Mouse (Mus musculus) liver, embryonic 13.5 days (tissue): ENCODE results near the gene Anks3. TPM values are rescaled to one million over a fixed set of nuclear protein-coding genes. Genes with fewer than 3 reads are reported as not detected.

Experiments
- ATAC-seq: fragments of 200-750 bp; cut with Nextera tagmentation; 2 replicates; pipeline ENCODE4 v1.8.0; 2017; ENCODE audit warnings: low read depth, mild to moderate bottlenecking, moderate number of reproducible peaks, moderate library complexity
- DNase-seq: peaks from one replicate; pipeline ENCODE4 v3.0.0; 2022
- H3K27ac ChIP-seq: fragments of 300-500 bp; sonication (generic); 2 replicates; pipeline ENCODE4 v1.5.1; 2015; ENCODE audit warnings: moderate library complexity, mild to moderate bottlenecking, inconsistent platforms
- H3K27me3 ChIP-seq: fragments of 300-500 bp; sonication (generic); 2 replicates; pipeline ENCODE4 v1.6.1; 2015; ENCODE audit warnings: mild to moderate bottlenecking, inconsistent platforms
- H3K36me3 ChIP-seq: fragments of 300-500 bp; sonication (generic); 2 replicates; pipeline ENCODE4 v1.6.1; 2015; ENCODE audit warnings: mild to moderate bottlenecking, inconsistent platforms
- H3K4me1 ChIP-seq: fragments of 300-500 bp; sonication (generic); replicated peaks from 2 replicates; pipeline ENCODE4 v1.6.1; 2015; ENCODE audit warnings: inconsistent platforms
- H3K4me2 ChIP-seq: fragments of 300-500 bp; sonication (generic); 2 replicates; pipeline ENCODE4 v1.6.1; 2015; ENCODE audit warnings: inconsistent platforms, mild to moderate bottlenecking, moderate library complexity
- H3K4me3 ChIP-seq: fragments of 300-500 bp; sonication (generic); replicated peaks from 2 replicates; pipeline ENCODE4 v1.5.1; 2015; ENCODE audit warnings: mild to moderate bottlenecking, inconsistent platforms
- H3K9ac ChIP-seq: fragments of 300-500 bp; sonication (generic); 2 replicates; pipeline ENCODE4 v1.6.1; 2015; ENCODE audit warnings: mild to moderate bottlenecking, inconsistent platforms
- H3K9me3 ChIP-seq: fragments of 300-500 bp; sonication (generic); replicated peaks from 2 replicates; pipeline ENCODE4 v1.6.1; 2016; ENCODE audit warnings: inconsistent platforms
- WGBS: fragments of 180-500 bp; shearing (Covaris S2); methylation state at CpG from one replicate; pipeline ENCODE4 v1.1.7; 2015; ENCODE audit not compliant: insufficient replicate concordance; 5-methylcytosine and 5-hydroxymethylcytosine counted together
- polyA plus RNA-seq: library from polyadenylated mRNA; unstranded; fragments of >200 nt; fragmentation: Nextera tagmentation; extraction: Ambion mirVana; gene quantifications from 2 replicates; pipeline ENCODE4 v1.2.1, GENCODE M21; 2015

Gene Anks3
- polyA plus RNA-seq, 1 experiment from 2014 or later: 12.1 TPM

DNA sequence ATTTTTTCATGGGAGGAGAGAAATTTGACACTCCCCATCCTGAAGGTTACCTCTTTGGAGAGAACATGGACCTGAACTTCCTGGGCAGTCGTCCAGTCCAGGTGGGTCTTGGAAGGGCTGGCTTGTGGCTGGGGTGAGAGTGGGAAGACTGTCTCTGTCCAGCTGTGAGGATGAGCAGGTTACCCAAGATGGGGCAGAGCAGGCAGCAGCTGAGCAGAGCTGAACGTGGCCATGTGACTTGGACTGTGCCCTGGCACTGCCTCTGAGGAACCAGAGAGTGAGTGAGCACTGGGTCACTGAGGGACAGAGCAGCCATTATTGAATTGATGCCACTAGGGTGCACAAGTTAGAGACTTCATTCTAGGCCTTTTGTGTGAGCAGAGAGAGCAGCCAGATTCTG lies 56.6 kb downstream of the Anks3 start:
- peaks cover 55% of the 10 kb centered on the region for H3K4me1 ChIP-seq
- no peak overlapping the region for H3K4me2 ChIP-seq
- H3K9me3 ChIP-seq: no peaks in the 10 kb centered on the region
- 51% methylated on average over 2 of the region's 2 CpGs for WGBS
- ATAC-seq (no peak), DNase-seq (no peak)
- peaks cover 28% of the 10 kb centered on the region for H3K36me3 ChIP-seq
- no peak overlapping the region for H3K4me3 ChIP-seq
- H3K27ac ChIP-seq: no peak overlapping the region
- no peak overlapping the region for H3K9ac ChIP-seq
- H3K27me3 ChIP-seq: no peaks in the 10 kb centered on the region

- Histone ChIP-seq H3K27me3 (no peaks in the 10 kb centered on the region), H3K4me2 (no peak overlapping the region), H3K9me3 (no peaks in the 10 kb centered on the region), H3K36me3 (peaks cover 21% of the 10 kb centered on the region), H3K4me1 (peaks cover 56% of the 10 kb centered on the region), H3K27ac (no peak overlapping the region), H3K9ac (no peak overlapping the region), H3K4me3 (no peak overlapping the region)
- ATAC-seq (no peak), DNase-seq (no peak)
These were observed 57.4 kb downstream of the Anks3 start for GRCm38 (mm10) chr16:4906559-4906958.

- H3K4me2 ChIP-seq: no peak overlapping the region
- no peak overlapping the region for H3K4me3 ChIP-seq
- H3K36me3 ChIP-seq: peaks cover 12% of the 10 kb centered on the region
- H3K9me3 ChIP-seq: no peaks in the 10 kb centered on the region
- H3K27me3 ChIP-seq: no peaks in the 10 kb centered on the region
- WGBS: 17% methylated on average over 1 of the region's 1 CpGs
- no peak overlapping the region for H3K9ac ChIP-seq
- peaks cover 56% of the 10 kb centered on the region for H3K4me1 ChIP-seq
- DNase-seq (no peak), ATAC-seq (no peak)
- no peak overlapping the region; the same call in 1 of the 2 replicates for H3K27ac ChIP-seq
These were observed 58.4 kb downstream of the Anks3 start for GRCm38 (mm10) chr16:4905591-4905990.

DNA sequence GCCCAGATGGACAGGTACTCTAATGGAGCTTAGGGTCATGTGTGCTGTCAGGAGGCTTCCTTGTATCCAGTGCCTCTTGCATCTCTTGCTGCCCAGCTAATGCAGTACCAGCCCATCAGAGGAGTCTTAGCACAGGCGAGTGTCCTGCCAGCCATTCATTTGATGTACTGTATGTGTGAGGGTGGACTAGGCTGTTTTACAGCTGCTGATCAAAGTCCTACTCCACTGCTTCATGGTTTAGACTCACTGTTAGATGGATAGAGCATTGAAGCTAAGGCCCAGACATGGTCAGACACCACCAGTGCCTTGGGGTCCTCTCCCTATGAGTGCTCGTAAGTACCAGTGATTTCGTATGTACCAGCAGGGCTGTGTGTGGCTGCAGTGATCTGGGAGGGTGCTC lies 59.1 kb downstream of the Anks3 start:
- Histone ChIP-seq H3K36me3 (peaks cover 6% of the 10 kb centered on the region), H3K27ac (no peak overlapping the region), H3K4me1 (peaks cover 56% of the 10 kb centered on the region), H3K9ac (no peak overlapping the region), H3K4me3 (no peak overlapping the region), H3K4me2 (no peak overlapping the region), H3K9me3 (no peaks in the 10 kb centered on the region), H3K27me3 (no peaks in the 10 kb centered on the region)
- WGBS: 80% methylated on average over 3 of the region's 3 CpGs
- no peak for ATAC-seq
- DNase-seq: no peak

GRCm38 (mm10) chr16:4903491-4904102 lies 60.4 kb downstream of the Anks3 start:
- no peak overlapping the region for H3K4me3 ChIP-seq
- H3K27me3 ChIP-seq: no peaks in the 10 kb centered on the region
- H3K36me3 ChIP-seq: no peaks in the 10 kb centered on the region
- ATAC-seq (no peak), DNase-seq (no peak)
- no peak overlapping the region for H3K9ac ChIP-seq
- no peak overlapping the region for H3K27ac ChIP-seq
- no peak overlapping the region for H3K4me2 ChIP-seq
- peaks cover 63% of the 10 kb centered on the region for H3K4me1 ChIP-seq
- WGBS: 62% methylated on average over 6 of the region's 6 CpGs
- no peaks in the 10 kb centered on the region for H3K9me3 ChIP-seq

GRCm38 (mm10) chr16:4902390-4902789 lies 61.6 kb downstream of the Anks3 start:
- no peaks in the 10 kb centered on the region for H3K27me3 ChIP-seq
- H3K4me3 ChIP-seq: no peak overlapping the region
- no peaks in the 10 kb centered on the region for H3K9me3 ChIP-seq
- WGBS: 73% methylated on average over 2 of the region's 2 CpGs
- no peak for ATAC-seq
- no peak overlapping the region for H3K27ac ChIP-seq
- no peak for DNase-seq
- H3K4me2 ChIP-seq: no peak overlapping the region
- no peaks in the 10 kb centered on the region for H3K36me3 ChIP-seq
- H3K9ac ChIP-seq: no peak overlapping the region
- peaks cover 58% of the 10 kb centered on the region for H3K4me1 ChIP-seq

GRCm38 (mm10) chr16:4901167-4901566 lies 62.8 kb downstream of the Anks3 start:
- no peaks in the 10 kb centered on the region for H3K27me3 ChIP-seq
- no peaks in the 10 kb centered on the region for H3K36me3 ChIP-seq
- WGBS: 68% methylated on average over 7 of the region's 7 CpGs
- H3K27ac ChIP-seq: no peak overlapping the region
- H3K9ac ChIP-seq: no peak overlapping the region
- H3K4me3 ChIP-seq: no peak overlapping the region
- ATAC-seq (no peak), DNase-seq (no peak)
- H3K4me1 ChIP-seq: peaks cover 62% of the 10 kb centered on the region
- no peak overlapping the region for H3K4me2 ChIP-seq
- H3K9me3 ChIP-seq: no peaks in the 10 kb centered on the region

DNA sequence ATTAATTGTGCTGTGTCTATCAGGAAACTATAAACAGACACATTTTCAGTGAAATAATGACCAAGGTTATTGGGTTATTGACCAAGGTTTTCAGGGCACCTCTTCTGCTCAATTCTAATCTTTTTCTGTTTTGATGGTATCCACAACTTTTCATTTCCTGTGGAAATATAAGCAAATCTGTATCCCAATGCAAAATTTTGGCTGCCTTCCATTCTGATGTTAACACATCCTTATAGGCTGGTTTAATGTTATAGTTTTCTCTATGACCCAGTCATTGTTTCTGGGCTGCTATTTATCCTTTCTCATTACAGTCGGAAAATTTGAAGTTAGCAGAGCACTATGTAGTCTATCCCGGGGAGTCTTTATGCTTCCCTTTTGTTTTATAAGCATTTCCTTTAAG lies 64.3 kb downstream of the Anks3 start:
- DNase-seq (no peak), ATAC-seq (no peak)
- H3K4me2 ChIP-seq: no peak overlapping the region
- no peaks in the 10 kb centered on the region for H3K27me3 ChIP-seq
- H3K27ac ChIP-seq: no peak overlapping the region
- 72% methylated on average over 2 of the region's 2 CpGs for WGBS
- H3K4me1 ChIP-seq: peaks cover 61% of the 10 kb centered on the region
- no peak overlapping the region for H3K4me3 ChIP-seq
- H3K9ac ChIP-seq: no peak overlapping the region
- H3K36me3 ChIP-seq: no peaks in the 10 kb centered on the region
- no peaks in the 10 kb centered on the region for H3K9me3 ChIP-seq

GRCm38 (mm10) chr16:4898881-4899280 lies 65.1 kb downstream of the Anks3 start:
- WGBS: 72% methylated on average over 6 of the region's 6 CpGs
- Histone ChIP-seq H3K4me1 (peaks cover 64% of the 10 kb centered on the region), H3K9ac (no peak overlapping the region), H3K27me3 (no peaks in the 10 kb centered on the region), H3K9me3 (no peaks in the 10 kb centered on the region), H3K4me3 (no peak overlapping the region), H3K4me2 (no peak overlapping the region), H3K36me3 (no peaks in the 10 kb centered on the region), H3K27ac (no peak overlapping the region)
- ATAC-seq (no peak), DNase-seq (no peak)

DNA sequence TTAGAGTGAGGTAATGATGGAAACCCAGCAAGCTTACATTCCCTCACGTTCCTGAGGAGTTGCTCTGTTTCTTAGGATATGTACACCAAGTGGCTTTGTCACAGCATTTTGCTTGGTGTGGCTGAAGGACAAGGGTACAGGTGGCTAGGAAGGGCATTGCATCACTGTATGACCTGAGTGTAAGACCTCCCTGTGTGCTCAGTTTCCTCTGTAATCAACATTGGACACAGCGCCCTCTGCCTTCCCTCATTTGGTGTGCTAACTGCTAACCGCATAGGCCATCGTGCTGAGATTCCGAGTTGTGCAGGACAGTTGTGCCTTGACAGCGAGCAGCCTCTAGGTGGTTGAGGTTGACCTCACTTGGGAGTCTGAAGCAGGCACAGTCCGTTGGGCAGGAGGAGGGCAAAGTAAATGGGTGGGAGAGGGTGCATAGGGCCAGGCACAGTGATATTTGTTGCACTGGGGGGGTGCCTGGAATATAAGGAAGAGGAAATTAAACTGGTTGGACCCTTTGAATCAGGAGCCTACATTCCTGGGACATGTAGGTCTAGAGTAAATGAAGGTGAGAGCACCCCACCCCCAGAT lies 66.8 kb downstream of the Anks3 start:
- ATAC-seq (peak; percentile 27; the same call in 1 of the 2 replicates), DNase-seq (peak; percentile 15)
- 49% methylated on average over 7 of the region's 7 CpGs for WGBS
- Histone ChIP-seq H3K36me3 (no peaks in the 10 kb centered on the region), H3K4me2 (peak overlapping the region; percentile 47), H3K9me3 (no peaks in the 10 kb centered on the region), H3K27ac (peak overlapping the region; percentile 78), H3K4me1 (peaks cover 50% of the 10 kb centered on the region), H3K4me3 (no peak overlapping the region), H3K27me3 (no peaks in the 10 kb centered on the region), H3K9ac (peak overlapping the region; percentile 44; the same call in 1 of the 2 replicates)

GRCm38 (mm10) chr16:4896249-4897027 lies 67.6 kb downstream of the Anks3 start:
- no peaks in the 10 kb centered on the region for H3K36me3 ChIP-seq
- peak overlapping the region; percentile 44 for H3K9ac ChIP-seq
- H3K9me3 ChIP-seq: no peaks in the 10 kb centered on the region
- DNase-seq (peak; percentile 51), ATAC-seq (peak; percentile 89)
- WGBS: 19% methylated on average over 5 of the region's 5 CpGs
- H3K4me1 ChIP-seq: peaks cover 50% of the 10 kb centered on the region
- peak overlapping the region; percentile 47 for H3K4me2 ChIP-seq
- H3K4me3 ChIP-seq: no peak overlapping the region
- no peaks in the 10 kb centered on the region for H3K27me3 ChIP-seq
- H3K27ac ChIP-seq: peak overlapping the region; percentile 78
